Mouse (Mus musculus) olfactory bulb, adult 2 months (tissue): ENCODE measurements around the gene Rere.

Experiments used
- CTCF ChIP-seq: fragments of 200-500 bp; IDR thresholded peaks from 2 replicates; pipeline ENCODE4 v1.5.1; 2012; ENCODE audit warnings: low read depth, mild to moderate bottlenecking, low read length, moderate library complexity; ENCODE audit not compliant: insufficient read depth
- POLR2A ChIP-seq: fragments of 200-500 bp; IDR thresholded peaks from 2 replicates; pipeline ENCODE4 v1.6.1; 2012; ENCODE audit warnings: mild to moderate bottlenecking, low read depth, low read length, moderate library complexity; ENCODE audit not compliant: insufficient read depth

DNA sequence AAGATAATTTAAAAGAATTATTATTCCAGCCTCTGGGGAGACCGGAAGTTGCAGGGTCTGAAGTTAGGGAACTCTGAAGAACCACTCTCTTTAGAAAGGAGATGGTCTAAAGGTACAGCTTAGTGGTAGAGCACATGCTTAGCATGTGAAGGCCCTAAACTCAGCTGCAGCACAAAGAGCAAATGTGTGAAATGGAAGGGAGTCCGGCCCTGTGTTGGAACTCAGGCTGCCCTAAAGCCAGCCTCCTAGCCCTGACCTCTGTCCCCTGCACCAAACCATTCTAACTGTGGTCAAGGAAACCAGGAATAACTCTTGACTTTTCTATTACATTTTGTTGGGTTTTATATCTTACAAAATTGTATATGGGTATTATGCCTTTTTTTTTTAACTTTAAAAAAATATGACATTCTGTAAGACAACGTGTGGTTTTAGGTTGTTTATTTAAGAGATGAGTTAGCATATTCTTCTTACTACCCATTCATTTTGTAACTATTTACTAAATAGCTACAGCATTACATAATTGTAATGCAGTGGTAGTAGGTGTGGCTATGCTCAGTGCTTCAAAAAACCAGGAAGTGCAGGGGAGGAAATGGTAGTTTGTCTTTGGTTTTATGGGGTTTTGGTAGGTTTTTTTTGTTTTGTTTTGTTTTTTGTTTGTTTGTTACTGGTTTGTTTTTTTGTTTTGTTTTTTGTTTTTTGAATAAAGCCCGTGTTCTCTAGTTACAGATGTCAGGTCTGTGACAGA, 312.2 kb downstream of the Rere start:
- TF ChIP-seq POLR2A (no peak), CTCF (no peak)
